Mouse (Mus musculus) heart, embryonic 13.5 days (tissue): ENCODE results near the gene Fetub. TPM values are rescaled to one million over a fixed set of nuclear protein-coding genes. Genes with fewer than 3 reads are reported as not detected.
"Not testable (repeated sequence)": the region's sequence is repeated elsewhere in the genome, so short reads cannot be mapped to it uniquely, and the experiment has no call there.

Experiments used
- ATAC-seq: fragments of 200-750 bp; cut with Nextera tagmentation; 2 replicates; pipeline ENCODE4 v1.8.0; 2017; ENCODE audit warnings: moderate TSS enrichment; ENCODE audit not compliant: insufficient number of reproducible peaks, low FRiP score, low TSS enrichment; ENCODE audit errors: extremely low read depth
- H3K27ac ChIP-seq: fragments of 300-500 bp; sonication (generic); replicated peaks from 2 replicates; pipeline ENCODE4 v1.5.1; 2015; ENCODE audit warnings: moderate library complexity, mild to moderate bottlenecking, inconsistent platforms
- H3K27me3 ChIP-seq: fragments of 300-500 bp; sonication (generic); replicated peaks from 2 replicates; pipeline ENCODE4 v1.6.1; 2015; ENCODE audit warnings: mild to moderate bottlenecking, inconsistent platforms
- H3K36me3 ChIP-seq: fragments of 300-500 bp; sonication (generic); 2 replicates; pipeline ENCODE4 v1.6.1; 2015; ENCODE audit warnings: mild to moderate bottlenecking, inconsistent platforms
- H3K4me1 ChIP-seq: fragments of 300-500 bp; sonication (generic); 2 replicates; pipeline ENCODE4 v1.6.1; 2015; ENCODE audit warnings: inconsistent platforms
- H3K4me2 ChIP-seq: fragments of 300-500 bp; sonication (generic); 2 replicates; pipeline ENCODE4 v1.6.1; 2015; ENCODE audit warnings: inconsistent platforms, mild to moderate bottlenecking, moderate library complexity
- H3K4me3 ChIP-seq: fragments of 300-500 bp; sonication (generic); 2 replicates; pipeline ENCODE4 v1.5.1; 2015; ENCODE audit warnings: moderate library complexity, mild to moderate bottlenecking, inconsistent platforms
- H3K9ac ChIP-seq: fragments of 300-500 bp; sonication (generic); 2 replicates; pipeline ENCODE4 v1.6.1; 2015; ENCODE audit warnings: inconsistent platforms, mild to moderate bottlenecking, moderate library complexity
- H3K9me3 ChIP-seq: fragments of 300-500 bp; sonication (generic); 2 replicates; pipeline ENCODE4 v1.6.1; 2016; ENCODE audit warnings: inconsistent platforms
- WGBS: fragments of 180-500 bp; shearing (Covaris S2); methylation state at CpG from one replicate; pipeline ENCODE4 v1.1.7; 2015; ENCODE audit warnings: mixed read lengths; 5-methylcytosine and 5-hydroxymethylcytosine counted together
- polyA plus RNA-seq: library from polyadenylated mRNA; unstranded; fragments of >200 nt; fragmentation: Nextera tagmentation; extraction: Ambion mirVana; gene quantifications from 2 replicates; pipeline ENCODE4 v1.2.1, GENCODE M21; 2015

Gene Fetub
- polyA plus RNA-seq, 1 experiment from 2014 or later = not detected

GRCm38 (mm10) chr16:22939120-22939695 is 21.1 kb downstream of the Fetub start:
- Histone ChIP-seq H3K4me1 (no peaks in the 10 kb centered on the region), H3K9me3 (peaks cover 4% of the 10 kb centered on the region; the same call in 1 of the 2 replicates), H3K36me3 (no peaks in the 10 kb centered on the region), H3K27ac (no peak overlapping the region), H3K9ac (no peak overlapping the region), H3K4me3 (no peak overlapping the region), H3K4me2 (no peak overlapping the region), H3K27me3 (no peaks in the 10 kb centered on the region)
- 62% methylated on average over 8 of the region's 8 CpGs for WGBS
- no peak for ATAC-seq

- H3K27me3 ChIP-seq, ATAC-seq, H3K4me3 ChIP-seq, H3K9me3 ChIP-seq, H3K4me1 ChIP-seq, H3K27ac ChIP-seq, H3K9ac ChIP-seq, H3K4me2 ChIP-seq, H3K36me3 ChIP-seq: not testable (repeated sequence)
Observed at GRCm38 (mm10) chr16:22941825-22942476, 23.8 kb downstream of the Fetub start.

- 75% methylated on average over 2 of the region's 2 CpGs for WGBS
Observed at GRCm38 (mm10) chr16:22947371-22947770, 29.2 kb downstream of the Fetub start.

GRCm38 (mm10) chr16:22950840-22951395 is 32.8 kb downstream of the Fetub start, which contains the start of gene Hrg:
Hrg (plus strand) TSS chr16:22951072.
- no peak within 1 kb of the TSS for H3K27ac ChIP-seq
- no peaks in the 10 kb centered on the region for H3K27me3 ChIP-seq
- ATAC-seq = no peak
- no peak within 1 kb of the TSS for H3K4me3 ChIP-seq
- H3K9ac ChIP-seq = no peak within 1 kb of the TSS
- H3K9me3 ChIP-seq = no peaks in the 10 kb centered on the region
- 92% methylated on average over 6 of the region's 6 CpGs for WGBS
- no peaks in the 10 kb centered on the region for H3K36me3 ChIP-seq
- no peak within 1 kb of the TSS for H3K4me2 ChIP-seq
- H3K4me1 ChIP-seq = no peaks in the 10 kb centered on the region

More at GRCm38 (mm10) chr16:22947371-22947770, 29.2 kb downstream of the Fetub start:
- Histone ChIP-seq H3K27me3 (no peaks in the 10 kb centered on the region), H3K4me3 (no peak overlapping the region), H3K4me1 (no peaks in the 10 kb centered on the region), H3K36me3 (no peaks in the 10 kb centered on the region), H3K27ac (no peak overlapping the region), H3K9ac (no peak overlapping the region), H3K4me2 (no peak overlapping the region), H3K9me3 (no peaks in the 10 kb centered on the region)
- no peak for ATAC-seq

- no peaks in the 10 kb centered on the region for H3K9me3 ChIP-seq
- H3K4me3 ChIP-seq = no peak overlapping the region
- H3K27me3 ChIP-seq = no peaks in the 10 kb centered on the region
- no peak for ATAC-seq
- no peaks in the 10 kb centered on the region for H3K4me1 ChIP-seq
- no peaks in the 10 kb centered on the region for H3K36me3 ChIP-seq
- H3K27ac ChIP-seq = no peak overlapping the region
- 31% methylated on average over 4 of the region's 4 CpGs for WGBS
- H3K4me2 ChIP-seq = no peak overlapping the region
- no peak overlapping the region for H3K9ac ChIP-seq
Observed at GRCm38 (mm10) chr16:22953069-22953468, 34.9 kb downstream of the Fetub start.

- Histone ChIP-seq H3K27me3 (no peaks in the 10 kb centered on the region), H3K36me3 (no peaks in the 10 kb centered on the region), H3K4me1 (no peaks in the 10 kb centered on the region), H3K4me2 (no peak overlapping the region), H3K9me3 (no peaks in the 10 kb centered on the region), H3K27ac (no peak overlapping the region), H3K4me3 (no peak overlapping the region), H3K9ac (no peak overlapping the region)
- WGBS = 61% methylated on average over 13 of the region's 13 CpGs
- no peak for ATAC-seq
Observed at GRCm38 (mm10) chr16:22955397-22956084, 37.4 kb downstream of the Fetub start.

GRCm38 (mm10) chr16:22956085-22956439 is 37.9 kb downstream of the Fetub start:
- ATAC-seq = no peak
- 78% methylated on average over 11 of the region's 11 CpGs for WGBS
- H3K4me3 ChIP-seq = no peak overlapping the region
- H3K4me2 ChIP-seq = no peak overlapping the region
- H3K4me1 ChIP-seq = no peaks in the 10 kb centered on the region
- no peak overlapping the region for H3K9ac ChIP-seq
- H3K27me3 ChIP-seq = no peaks in the 10 kb centered on the region
- H3K9me3 ChIP-seq = no peaks in the 10 kb centered on the region
- H3K36me3 ChIP-seq = no peaks in the 10 kb centered on the region
- H3K27ac ChIP-seq = no peak overlapping the region

- Histone ChIP-seq H3K36me3 (no peaks in the 10 kb centered on the region), H3K9me3 (no peaks in the 10 kb centered on the region), H3K4me2 (no peak overlapping the region), H3K27me3 (no peaks in the 10 kb centered on the region), H3K4me3 (no peak overlapping the region), H3K4me1 (no peaks in the 10 kb centered on the region), H3K27ac (no peak overlapping the region), H3K9ac (no peak overlapping the region)
- WGBS = 75% methylated on average over 8 of the region's 8 CpGs
- ATAC-seq = no peak
Observed at GRCm38 (mm10) chr16:22961073-22961472, 42.9 kb downstream of the Fetub start.

GRCm38 (mm10) chr16:22962256-22962655 is 44.1 kb downstream of the Fetub start:
- H3K9me3 ChIP-seq = no peaks in the 10 kb centered on the region
- WGBS = 63% methylated on average over 5 of the region's 5 CpGs
- H3K4me3 ChIP-seq = no peak overlapping the region

GRCm38 (mm10) chr16:22963293-22963692 is 45.2 kb downstream of the Fetub start:
- Histone ChIP-seq H3K4me1 (no peaks in the 10 kb centered on the region), H3K9ac (no peak overlapping the region), H3K4me3 (no peak overlapping the region), H3K4me2 (no peak overlapping the region), H3K27me3 (no peaks in the 10 kb centered on the region), H3K9me3 (no peaks in the 10 kb centered on the region), H3K36me3 (no peaks in the 10 kb centered on the region), H3K27ac (no peak overlapping the region)
- no peak for ATAC-seq

More at GRCm38 (mm10) chr16:22962256-22962655, 44.1 kb downstream of the Fetub start:
- Histone ChIP-seq H3K27ac (no peak overlapping the region), H3K36me3 (no peaks in the 10 kb centered on the region), H3K4me2 (no peak overlapping the region), H3K4me1 (no peaks in the 10 kb centered on the region), H3K27me3 (no peaks in the 10 kb centered on the region), H3K9ac (no peak overlapping the region)
- no peak for ATAC-seq

GRCm38 (mm10) chr16:22967383-22968030 is 49.4 kb downstream of the Fetub start:
- ATAC-seq = no peak
- H3K9me3 ChIP-seq = no peaks in the 10 kb centered on the region
- H3K9ac ChIP-seq = no peak overlapping the region
- H3K27me3 ChIP-seq = no peaks in the 10 kb centered on the region
- no peak overlapping the region for H3K27ac ChIP-seq
- no peaks in the 10 kb centered on the region for H3K36me3 ChIP-seq
- no peak overlapping the region for H3K4me2 ChIP-seq
- WGBS = 53% methylated on average over 1 of the region's 1 CpGs
- no peaks in the 10 kb centered on the region for H3K4me1 ChIP-seq
- no peak overlapping the region for H3K4me3 ChIP-seq
